Comparison of ENCODE assay signal across 26 mouse cellular contexts in the genomic region with DNA sequence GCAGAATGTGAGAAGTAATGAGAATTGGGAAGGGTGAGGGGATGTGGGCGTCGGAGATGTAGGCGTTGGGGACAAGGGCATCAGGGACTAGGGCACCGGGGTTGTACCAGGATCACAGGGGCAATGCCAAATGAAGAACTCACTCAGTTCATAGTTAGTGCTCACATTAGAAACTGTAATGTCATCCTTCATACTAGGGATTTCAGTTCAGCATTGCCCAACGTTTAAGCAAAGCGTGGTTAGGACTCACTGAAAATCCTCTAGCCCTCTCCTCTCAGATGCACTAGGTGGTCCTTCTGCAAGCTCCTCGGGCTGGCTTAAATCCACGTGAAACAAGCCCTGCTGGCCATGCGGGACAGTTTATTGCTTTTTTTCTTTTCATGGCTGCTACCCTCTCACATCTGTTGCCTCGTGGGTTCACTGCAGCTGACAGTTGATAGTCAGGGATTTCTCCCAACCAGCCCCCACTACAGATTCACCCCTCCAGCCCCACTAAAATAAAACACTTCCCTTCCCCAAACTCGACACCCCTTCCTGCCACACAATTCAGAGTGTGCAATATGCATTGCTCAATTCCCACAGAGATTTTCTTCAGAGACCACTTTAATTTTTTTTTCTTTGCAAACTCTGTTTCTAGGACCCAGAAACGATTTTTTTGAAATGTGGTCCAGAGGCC. TPM values are rescaled to one million over a fixed set of nuclear protein-coding genes. Genes with fewer than 3 reads are reported as not detected.
DNase-seq lines count a peak whose midpoint lies in the region; ATAC-seq lines count a peak whose summit lies in the region.
"Had no signal": no experiment of that assay in that cellular context is flagged by ENCODE, and none has a peak within 500 bp of the region (broad histone marks: within the 10 kb centered on the region; RNA-seq: fewer than 3 reads in every experiment).

No protein-coding gene starts in this region.

- intact Hi-C loops in heart, postnatal 14 days (cut with DNase I): no loop called here

- H3K27me3 ChIP-seq in limb, embryonic 10.5 days (ENCODE audit: low read depth, poor library complexity, severe bottlenecking): no peaks in the 10 kb centered on the region
- H3K27me3 ChIP-seq: CH12.LX; embryonic facial prominence, embryonic 12.5 days; forebrain, embryonic 13.5 days; intestine, embryonic 15.5 days had no signal

- peak; percentile 69 for DNase-seq in heart, adult 11 months
- DNase-seq in heart, postnatal 14 days: no peak
- DNase-seq in limb, embryonic 10.5 days (ENCODE audit: low spot score): no peak
- no peak for DNase-seq in c-Kit-positive CD71-positive TER-119-positive erythroid progenitor cells, embryonic 14.5 days (ENCODE audit: low spot score)
- no peak for DNase-seq in frontal cortex, postnatal 14 days (ENCODE audit: low spot score in 2 of 2)
- no peak for DNase-seq in urinary bladder, adult 18-20 months (ENCODE audit: low spot score in 2 of 2)
- DNase-seq: adrenal gland, adult 2 months; adrenal gland, postnatal 36 days; cerebellum, adult 11-12 months; cerebellum, adult 9-11 months; cerebellum, postnatal 36 days; embryo, embryonic 11 days; forebrain, postnatal 0 days; gastrocnemius, adult 2 months; gastrocnemius, postnatal 25 days; heart, adult 18-20 months; heart, postnatal 10 days had no signal

- ATAC-seq in common myeloid progenitor, adult 5-6 weeks (replicated peaks; ENCODE audit: low read depth, poor library complexity, severe bottlenecking): peak; percentile 88
- ATAC-seq in monocyte, adult 5-6 weeks (replicated peaks; ENCODE audit: insufficient number of reproducible peaks, low FRiP score, low TSS enrichment, poor library complexity, severe bottlenecking): 0 out of 2 replicates have a peak, but pooled peaks have one; percentile 22
- ATAC-seq: forebrain, embryonic 13.5 days; forebrain, postnatal 0 days; intestine, embryonic 15.5 days had no signal

- peaks cover 14% of the 10 kb centered on the region for H3K4me1 ChIP-seq in limb, embryonic 10.5 days
- H3K4me1 ChIP-seq: forebrain, embryonic 13.5 days; heart, embryonic 10.5 days; hindbrain, embryonic 10.5 days had no signal

- no peaks in the 10 kb centered on the region for H3K9me3 ChIP-seq in limb, embryonic 10.5 days (replicated peaks)
- H3K9me3 ChIP-seq: embryonic facial prominence, embryonic 12.5 days; forebrain, embryonic 13.5 days; heart, embryonic 10.5 days; hindbrain, embryonic 10.5 days; intestine, embryonic 15.5 days had no signal

- no peaks in the 10 kb centered on the region for H3K36me3 ChIP-seq in limb, embryonic 10.5 days
- H3K36me3 ChIP-seq: embryonic facial prominence, embryonic 12.5 days; heart, embryonic 10.5 days; hindbrain, embryonic 10.5 days; intestine, embryonic 15.5 days had no signal

- 0 out of 2 replicates have a peak overlapping the region, but pooled peaks have one; percentile 19 for H3K27ac ChIP-seq in limb, embryonic 10.5 days
- H3K27ac ChIP-seq: embryonic facial prominence, embryonic 12.5 days; forebrain, embryonic 13.5 days; heart, embryonic 10.5 days; hindbrain, embryonic 10.5 days; hindbrain, embryonic 14.5 days; intestine, embryonic 15.5 days had no signal

- H3K4me3 ChIP-seq in limb, embryonic 10.5 days: no peak overlapping the region
- H3K4me3 ChIP-seq: embryonic facial prominence, embryonic 12.5 days; forebrain, embryonic 13.5 days; gastrocnemius, adult 2 months; heart, embryonic 10.5 days; hindbrain, embryonic 10.5 days; intestine, embryonic 15.5 days had no signal

- WGBS in limb, embryonic 10.5 days: 63% methylated on average over 12 of the region's 12 CpGs

RNA-seq across cellular contexts. Expression of gene Ankrd55, which starts 35.5 kb away (rescaled TPM):
- total RNA-seq in heart, postnatal 14 days (2021): under 1 TPM; 0.19 to 0.29 TPM
- total RNA-seq in common myeloid progenitor, adult 5-6 weeks (2017): not detected in 2 replicates
- polyA plus RNA-seq in limb, embryonic 10.5 days (2016; fragmentation: Nextera tagmentation; extraction: Ambion mirVana): 0.23 and 0.46 TPM in 2 replicates
- 0.68 TPM in 1 of 3 replicates, not detected in the others for total RNA-seq in monocyte, adult 5-6 weeks (2017)
- total RNA-seq: gastrocnemius, adult 2 months; gastrocnemius, postnatal 25 days had no signal
- polyA plus RNA-seq: heart, embryonic 10.5 days had no signal
